Mouse (Mus musculus): ENCODE data around the gene Polm. TPM values are rescaled to one million over a fixed set of nuclear protein-coding genes. Genes with fewer than 3 reads are reported as not detected.
"Not testable (repeated sequence)": the region's sequence is repeated elsewhere in the genome, so short reads cannot be mapped to it uniquely, and the experiment has no call there.

The Polm gene
- total and polyA plus RNA-seq, 3 experiments = 2.1 to 11.2 (median 3.3) TPM

- no peaks in the 10 kb centered on the region for H3K79me2 ChIP-seq (replicated peaks; ENCODE audit: control insufficient read depth, insufficient read depth, low read length)
- H3K4me1 ChIP-seq (ENCODE audit: control insufficient read depth, insufficient read depth, low read length) = no peaks in the 10 kb centered on the region
- TF ChIP-seq POLR2A (IDR thresholded peaks at IDR 0.05; ENCODE audit: insufficient read depth, low read depth, low read length) (no peak), EP300 (IDR thresholded peaks at IDR 0.05; ENCODE audit: insufficient read depth, low read depth, low read length) (no peak), CTCF (IDR thresholded peaks at IDR 0.05) (no peak)
- H3K4me3 ChIP-seq = no peak overlapping the region
- no peak for DNase-seq
- no peak overlapping the region for H3K27ac ChIP-seq
- no peak overlapping the region for H3K9ac ChIP-seq (ENCODE audit: low read depth, low read length)
- WGBS = 75% methylated on average over 11 of the region's 11 CpGs
- intact Hi-C loops (cut with DNase I) = no loop called here
- no peaks in the 10 kb centered on the region for H3K36me3 ChIP-seq (ENCODE audit: control insufficient read depth, insufficient read depth, low read length)
- H3K27me3 ChIP-seq (ENCODE audit: control insufficient read depth, insufficient read depth, low read length) = no peaks in the 10 kb centered on the region
Measured at GRCm38 (mm10) chr11:5828509-5829191, 9.2 kb downstream of the Polm start.

GRCm38 (mm10) chr11:5827931-5828330 is 9.9 kb downstream of the Polm start:
- no peak overlapping the region for H3K4me3 ChIP-seq
- H3K27me3 ChIP-seq (ENCODE audit: control insufficient read depth, insufficient read depth, low read length) = no peaks in the 10 kb centered on the region
- intact Hi-C loops (cut with DNase I) = no loop called here
- H3K9ac ChIP-seq (ENCODE audit: low read depth, low read length) = no peak overlapping the region
- H3K4me1 ChIP-seq (ENCODE audit: control insufficient read depth, insufficient read depth, low read length) = no peaks in the 10 kb centered on the region
- 86% methylated on average over 5 of the region's 5 CpGs for WGBS
- no peaks in the 10 kb centered on the region for H3K36me3 ChIP-seq (ENCODE audit: control insufficient read depth, insufficient read depth, low read length)
- H3K79me2 ChIP-seq (replicated peaks; ENCODE audit: control insufficient read depth, insufficient read depth, low read length) = no peaks in the 10 kb centered on the region
- no peak for DNase-seq
- H3K27ac ChIP-seq = no peak overlapping the region
- TF ChIP-seq POLR2A (IDR thresholded peaks at IDR 0.05; ENCODE audit: insufficient read depth, low read depth, low read length) (no peak), CTCF (IDR thresholded peaks at IDR 0.05) (no peak), EP300 (IDR thresholded peaks at IDR 0.05; ENCODE audit: insufficient read depth, low read depth, low read length) (no peak)

- intact Hi-C loops (cut with DNase I) = no loop called here
- H3K9ac ChIP-seq (ENCODE audit: low read depth, low read length) = no peak overlapping the region
- TF ChIP-seq CTCF (IDR thresholded peaks at IDR 0.05) = no peak
- H3K36me3 ChIP-seq (ENCODE audit: control insufficient read depth, insufficient read depth, low read length) = no peaks in the 10 kb centered on the region
- H3K79me2 ChIP-seq (replicated peaks; ENCODE audit: control insufficient read depth, insufficient read depth, low read length) = no peaks in the 10 kb centered on the region
- H3K27ac ChIP-seq = no peak overlapping the region
- no peaks in the 10 kb centered on the region for H3K4me1 ChIP-seq (ENCODE audit: control insufficient read depth, insufficient read depth, low read length)
- DNase-seq = no peak
- H3K27me3 ChIP-seq (ENCODE audit: control insufficient read depth, insufficient read depth, low read length) = no peaks in the 10 kb centered on the region
- H3K4me3 ChIP-seq = no peak overlapping the region
Measured at GRCm38 (mm10) chr11:5825432-5825831, 12.4 kb downstream of the Polm start.

- TF ChIP-seq CTCF (IDR thresholded peaks at IDR 0.05) (no peak), POLR2A (IDR thresholded peaks at IDR 0.05; ENCODE audit: insufficient read depth, low read depth, low read length) (no peak), EP300 (IDR thresholded peaks at IDR 0.05; ENCODE audit: insufficient read depth, low read depth, low read length) (no peak)
- Histone ChIP-seq H3K4me3 (no peak overlapping the region), H3K27me3 (ENCODE audit: control insufficient read depth, insufficient read depth, low read length) (no peaks in the 10 kb centered on the region), H3K27ac (no peak overlapping the region), H3K9ac (ENCODE audit: low read depth, low read length) (no peak overlapping the region), H3K4me1 (ENCODE audit: control insufficient read depth, insufficient read depth, low read length) (no peaks in the 10 kb centered on the region), H3K36me3 (ENCODE audit: control insufficient read depth, insufficient read depth, low read length) (no peaks in the 10 kb centered on the region), H3K79me2 (replicated peaks; ENCODE audit: control insufficient read depth, insufficient read depth, low read length) (no peaks in the 10 kb centered on the region)
- DNase-seq = no peak
- intact Hi-C loops (cut with DNase I) = no loop called here
- WGBS = 73% methylated on average over 2 of the region's 2 CpGs
Measured at GRCm38 (mm10) chr11:5819223-5819622, 18.6 kb downstream of the Polm start.

GRCm38 (mm10) chr11:5813381-5813780 is 24.4 kb downstream of the Polm start:
- H3K79me2 ChIP-seq (replicated peaks; ENCODE audit: control insufficient read depth, insufficient read depth, low read length) = no peaks in the 10 kb centered on the region
- intact Hi-C loops (cut with DNase I) = no loop called here
- H3K36me3 ChIP-seq (ENCODE audit: control insufficient read depth, insufficient read depth, low read length) = no peaks in the 10 kb centered on the region
- 76% methylated on average over 10 of the region's 10 CpGs for WGBS
- H3K4me3 ChIP-seq = no peak overlapping the region
- H3K4me1 ChIP-seq (ENCODE audit: control insufficient read depth, insufficient read depth, low read length) = no peaks in the 10 kb centered on the region
- TF ChIP-seq CTCF (IDR thresholded peaks at IDR 0.05) = no peak
- TF ChIP-seq POLR2A (IDR thresholded peaks at IDR 0.05; ENCODE audit: insufficient read depth, low read depth, low read length) = no peak
- no peak for TF ChIP-seq EP300 (IDR thresholded peaks at IDR 0.05; ENCODE audit: insufficient read depth, low read depth, low read length)
- DNase-seq = no peak
- no peaks in the 10 kb centered on the region for H3K27me3 ChIP-seq (ENCODE audit: control insufficient read depth, insufficient read depth, low read length)
- H3K9ac ChIP-seq (ENCODE audit: low read depth, low read length) = no peak overlapping the region
- H3K27ac ChIP-seq = no peak overlapping the region

GRCm38 (mm10) chr11:5809487-5809886 is 28.3 kb downstream of the Polm start:
- H3K36me3 ChIP-seq (ENCODE audit: control insufficient read depth, insufficient read depth, low read length); intact Hi-C loops (cut with DNase I); H3K9ac ChIP-seq (ENCODE audit: low read depth, low read length); DNase-seq; H3K27me3 ChIP-seq (ENCODE audit: control insufficient read depth, insufficient read depth, low read length); H3K27ac ChIP-seq; H3K4me3 ChIP-seq; H3K79me2 ChIP-seq (replicated peaks; ENCODE audit: control insufficient read depth, insufficient read depth, low read length); H3K4me1 ChIP-seq (ENCODE audit: control insufficient read depth, insufficient read depth, low read length): not testable (repeated sequence)
- WGBS = 88% methylated on average over 4 of the region's 4 CpGs
